Mouse (Mus musculus) brain, embryonic 18.5 days (tissue): ENCODE measurements at regions not wholly inside any gene's neighbourhood (a gene's known extent, or its start where the extent isn't known, plus 50 kb on each side); places are given as distances from the start of the nearest gene placed in this dataset.

Experiments
- DNase-seq: peaks from one replicate; pipeline ENCODE4 v3.0.0-alpha.2; 2012; ENCODE audit warnings: low read depth, low spot score

DNA sequence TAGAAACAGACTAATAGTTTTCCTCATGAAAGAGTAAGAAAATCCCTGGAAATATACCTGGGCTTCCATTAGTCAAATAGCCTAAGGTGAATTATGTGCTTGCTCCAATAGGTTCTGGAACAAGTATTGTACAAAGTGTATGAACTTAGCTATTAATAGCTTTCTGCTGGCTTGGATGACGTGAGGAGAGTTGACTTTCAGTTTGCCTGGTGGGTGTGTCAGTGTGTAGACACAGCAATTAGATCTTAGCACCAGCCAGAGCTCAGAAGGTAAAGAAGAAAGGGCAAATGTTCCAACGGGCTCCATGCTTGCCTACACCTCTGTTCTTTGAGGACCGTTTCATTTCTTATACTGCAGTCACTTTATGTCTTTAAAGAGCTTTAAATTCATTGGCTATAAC, 654.8 kb upstream of the Mef2c start:
- DNase-seq: no peak

GRCm38 (mm10) chr13:82869869-82870268, 634.0 kb upstream of the Mef2c start:
- no peak for DNase-seq

- no peak for DNase-seq
Measured at GRCm38 (mm10) chr13:82874091-82874490, 629.7 kb upstream of the Mef2c start.

DNA sequence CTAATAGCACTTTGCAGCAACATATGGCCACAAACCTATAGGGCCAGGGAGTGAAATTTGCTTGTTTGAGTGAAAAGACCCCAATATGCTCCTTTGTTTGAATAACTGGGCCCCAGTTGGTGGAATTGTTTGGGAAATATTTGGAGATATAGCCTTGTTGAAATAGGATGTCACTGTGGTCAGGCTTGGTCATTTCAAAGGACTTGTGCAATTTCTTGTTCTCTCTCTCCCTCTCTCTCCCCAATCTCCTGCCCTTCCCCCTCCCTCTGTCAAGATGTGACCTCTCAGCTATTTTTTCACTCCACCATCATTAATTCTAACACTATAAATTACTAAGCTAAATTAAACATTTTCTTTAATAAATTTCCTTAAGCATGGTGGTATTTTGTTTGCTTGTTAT, 620.5 kb upstream of the Mef2c start:
- DNase-seq: no peak

DNA sequence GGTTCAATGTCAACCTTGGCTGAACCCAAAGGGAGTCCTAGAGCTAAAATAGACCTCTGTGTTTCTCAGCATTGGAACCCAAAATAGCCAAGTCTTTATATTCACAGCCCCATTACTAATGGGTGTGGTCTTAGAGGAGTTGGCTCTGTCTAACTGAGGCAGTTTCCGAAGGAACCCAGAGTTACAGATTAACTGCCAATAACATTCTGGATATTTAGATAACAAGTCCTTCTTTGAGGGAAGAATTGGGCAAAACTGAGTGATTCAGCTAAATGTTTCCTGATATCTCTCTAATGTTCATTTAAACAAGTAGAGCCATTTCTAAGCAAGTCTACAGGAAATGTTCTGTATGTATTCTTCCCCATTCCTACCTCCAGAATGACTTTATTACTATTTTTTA, 615.1 kb upstream of the Mef2c start:
- no peak for DNase-seq

DNA sequence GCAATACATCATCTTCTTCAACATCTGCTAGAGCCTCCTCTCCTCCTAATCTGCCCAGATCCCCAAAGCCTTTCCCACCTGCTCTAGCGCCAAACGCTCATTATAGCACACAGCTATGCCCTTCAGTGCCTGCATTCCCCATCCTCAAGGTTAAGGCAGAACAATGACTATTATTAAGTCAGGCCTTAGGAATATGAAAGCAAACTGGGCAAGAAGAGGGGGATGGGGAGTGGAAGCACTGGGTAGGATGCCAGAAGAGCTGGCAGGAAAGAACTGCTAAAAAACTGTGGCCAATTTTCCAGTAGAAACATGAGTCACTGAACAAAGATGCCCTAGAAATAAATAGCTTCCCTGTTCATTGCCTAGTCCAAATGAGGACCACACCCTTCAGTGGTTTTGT, 611.1 kb upstream of the Mef2c start:
- no peak for DNase-seq

DNA sequence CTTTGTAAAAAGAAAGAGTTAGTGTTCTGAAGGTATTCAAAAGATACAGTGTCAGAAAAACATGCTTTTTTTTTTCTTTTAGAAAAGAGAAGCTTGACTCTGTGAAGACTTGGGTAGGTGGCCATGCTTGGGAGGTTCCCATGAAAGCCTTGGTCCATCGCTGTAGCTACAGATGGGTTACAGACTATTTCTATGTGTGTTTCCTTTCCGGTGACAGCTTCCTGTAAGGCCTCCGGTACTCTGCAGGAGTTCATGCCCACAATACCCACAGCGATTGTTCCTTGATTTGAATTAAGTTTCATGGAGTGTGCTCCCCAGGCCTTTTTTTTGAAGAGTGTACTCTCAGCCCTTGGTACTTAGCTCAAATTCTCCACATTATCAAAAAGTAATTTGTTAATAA, 604.1 kb upstream of the Mef2c start:
- no peak for DNase-seq

DNA sequence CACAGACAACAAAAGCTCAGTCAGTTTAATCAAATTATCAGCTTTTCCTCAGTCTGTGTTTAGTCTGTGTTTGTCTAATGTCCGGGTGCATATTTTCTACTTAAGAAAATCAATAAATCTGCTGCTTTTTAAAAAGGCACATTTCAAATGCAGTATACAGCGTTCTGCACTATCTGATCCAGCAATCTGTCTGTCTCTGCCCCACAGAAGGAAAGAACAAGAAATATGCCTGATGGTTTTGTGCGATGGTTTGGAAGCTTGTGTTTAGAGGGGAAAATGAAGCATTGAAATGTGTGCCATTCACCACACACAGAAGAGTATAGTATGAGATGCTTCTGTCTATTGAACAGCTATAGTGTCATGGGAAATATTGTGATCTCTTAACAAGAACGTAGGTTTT, 601.7 kb upstream of the Mef2c start:
- DNase-seq: no peak

DNA sequence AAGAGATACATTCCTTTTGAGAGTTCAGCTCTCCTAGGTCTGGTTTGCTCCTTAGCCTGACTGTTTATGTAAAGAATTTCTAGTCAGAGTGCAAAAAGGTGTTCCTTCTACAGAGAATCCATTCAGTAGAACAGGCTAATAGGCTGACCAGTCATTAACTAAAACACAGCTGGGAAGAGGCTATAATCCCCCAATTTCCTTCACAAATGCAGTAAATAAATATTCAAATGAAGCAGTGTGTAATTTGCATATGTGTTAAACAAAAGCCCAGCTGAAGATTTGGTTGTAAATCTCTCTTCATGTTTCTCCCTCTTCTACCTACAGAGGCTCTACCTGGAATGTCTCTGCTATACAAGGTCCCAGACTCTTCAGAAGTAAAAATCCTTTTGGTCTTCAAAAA, 600.2 kb upstream of the Mef2c start:
- DNase-seq: no peak

- DNase-seq: no peak
Measured at GRCm38 (mm10) chr13:82907689-82908088, 596.1 kb upstream of the Mef2c start.

DNA sequence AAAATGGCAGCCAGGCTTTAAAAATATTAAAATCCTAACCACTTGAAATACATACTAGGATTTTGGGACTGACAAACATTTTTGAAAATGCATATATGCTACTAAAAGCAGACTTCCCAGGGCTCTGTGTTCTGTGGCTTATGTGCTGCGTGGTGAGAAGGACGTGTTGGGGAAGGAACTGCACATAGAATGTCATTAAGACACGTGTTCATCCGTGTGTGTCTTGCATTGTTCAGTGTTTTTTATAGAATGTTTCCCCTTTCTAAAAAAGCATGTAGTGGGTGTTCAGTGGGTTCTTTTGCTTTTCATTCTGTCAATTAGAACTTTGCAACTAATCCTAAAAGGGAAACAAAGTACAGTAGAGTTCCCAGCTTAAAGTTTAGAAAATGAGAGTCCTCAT, 594.7 kb upstream of the Mef2c start:
- DNase-seq: no peak

- no peak for DNase-seq
Measured at GRCm38 (mm10) chr13:82912859-82913258, 591.0 kb upstream of the Mef2c start.

- no peak for DNase-seq
Measured at GRCm38 (mm10) chr13:82915194-82915593, 588.6 kb upstream of the Mef2c start.

- no peak for DNase-seq
Measured at GRCm38 (mm10) chr13:82930010-82930409, 573.8 kb upstream of the Mef2c start.

- DNase-seq: peak; percentile 32
Measured at GRCm38 (mm10) chr13:82937856-82938255, 566.0 kb upstream of the Mef2c start.

DNA sequence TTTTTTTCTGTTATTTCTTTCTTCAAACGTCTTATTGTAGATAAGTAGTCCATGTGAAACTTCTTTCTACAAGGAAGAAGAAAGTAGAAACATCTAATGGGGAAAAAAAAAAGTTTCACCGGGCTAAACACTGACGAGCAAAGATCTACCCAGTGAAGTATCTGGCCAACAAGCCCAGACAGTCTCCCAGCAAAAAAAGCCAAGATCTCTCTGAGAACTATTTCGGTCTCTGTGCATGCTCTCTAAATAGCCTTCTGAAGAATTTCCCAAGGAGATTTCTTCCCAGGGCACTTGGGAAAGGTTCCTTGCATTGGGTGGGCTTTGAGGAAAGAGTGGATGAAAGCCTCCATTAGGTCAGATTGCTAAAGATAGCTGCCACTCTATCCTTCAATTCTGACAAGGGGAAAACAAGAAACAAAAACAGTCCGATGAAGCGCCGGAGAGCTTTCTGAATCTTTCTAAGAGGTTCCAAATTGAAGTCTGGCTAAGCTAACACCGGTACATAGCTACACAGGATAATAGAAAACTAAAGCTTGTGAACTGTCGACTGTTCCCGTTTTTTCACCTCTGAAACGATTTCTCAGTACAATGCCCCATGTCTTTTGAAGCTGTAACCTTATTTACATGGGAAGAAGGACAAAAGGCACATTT, 561.0 kb upstream of the Mef2c start:
- DNase-seq: no peak

DNA sequence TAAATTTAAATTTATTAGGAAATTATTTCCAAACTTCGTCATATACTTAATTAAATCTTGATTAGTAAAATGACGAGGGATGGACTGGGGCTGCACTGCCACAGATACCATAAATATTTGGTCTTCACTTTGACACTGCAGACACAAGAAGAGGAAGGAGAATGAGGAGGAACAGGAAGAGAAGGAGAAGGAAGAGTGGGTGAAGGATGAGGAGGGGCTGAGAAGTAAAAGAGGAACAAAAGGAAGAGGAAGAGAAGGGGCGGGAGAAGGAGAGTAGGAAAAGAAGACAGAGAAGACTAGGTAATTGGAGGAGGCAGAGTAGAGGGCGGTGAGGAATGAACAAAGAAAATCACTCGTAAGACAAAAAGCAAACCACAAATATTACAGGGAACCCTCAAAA, 556.9 kb upstream of the Mef2c start:
- DNase-seq: no peak

- no peak for DNase-seq
Measured at GRCm38 (mm10) chr13:82949541-82949940, 554.3 kb upstream of the Mef2c start.

DNA sequence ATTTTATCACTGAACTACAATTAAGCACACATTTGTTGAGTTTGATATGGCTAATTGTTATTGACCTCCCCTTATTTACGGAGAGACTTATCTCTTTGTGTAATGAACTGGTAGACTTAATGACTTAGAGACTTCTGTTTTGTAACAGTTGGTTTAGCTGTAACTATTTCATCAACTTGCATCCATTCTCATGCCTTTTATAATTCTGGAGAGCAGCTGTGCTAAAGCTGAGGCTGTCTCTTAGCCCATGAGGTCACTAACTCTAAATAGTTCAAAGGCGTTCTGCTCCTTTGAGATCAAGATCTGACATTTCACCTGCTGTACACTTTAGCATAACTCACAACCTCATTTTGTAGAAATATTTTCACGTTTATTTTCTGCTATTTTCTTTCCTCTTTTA, 541.5 kb upstream of the Mef2c start:
- DNase-seq: no peak

- DNase-seq: peak; percentile 58
Measured at GRCm38 (mm10) chr13:82971722-82972121, 532.1 kb upstream of the Mef2c start.

GRCm38 (mm10) chr13:82974210-82974811, 529.5 kb upstream of the Mef2c start:
- peak; percentile 34 for DNase-seq

GRCm38 (mm10) chr13:83001118-83001517, 502.7 kb upstream of the Mef2c start:
- DNase-seq: no peak

- no peak for DNase-seq
Measured at GRCm38 (mm10) chr13:83016686-83017085, 487.1 kb upstream of the Mef2c start.

- DNase-seq: no peak
Measured at GRCm38 (mm10) chr13:83020829-83021228, 483.0 kb upstream of the Mef2c start.
